Mouse (Mus musculus): ENCODE measurements around the gene Dnaja4. TPM values are rescaled to one million over a fixed set of nuclear protein-coding genes. Genes with fewer than 3 reads are reported as not detected.
A peak's percentile ranks its signal among the peaks of the same experiment; 100 is the strongest.
"Not testable (repeated sequence)": the region's sequence is repeated elsewhere in the genome, so short reads cannot be mapped to it uniquely, and the experiment has no call there.

The Dnaja4 gene
- polyA plus RNA-seq, 1 experiment: 18.2 TPM

GRCm38 (mm10) chr9:54668455-54668854 lies 30.2 kb upstream of the Dnaja4 start:
- Histone ChIP-seq H3K4me1 (ENCODE audit: control insufficient read depth, insufficient read depth, low read length) (no peaks in the 10 kb centered on the region), H3K4me3 (replicated peaks; ENCODE audit: extremely low read depth, low read depth, low read length) (no peak overlapping the region)
- no peak for DNase-seq
- WGBS: 63% methylated on average over 4 of the region's 4 CpGs
- TF ChIP-seq POLR2A (IDR thresholded peaks at IDR 0.05; ENCODE audit: borderline replicate concordance, extremely low read depth, low read depth, low read length) (no peak), CTCF (IDR thresholded peaks at IDR 0.05; ENCODE audit: insufficient read depth, low read length) (no peak)

- 67% methylated on average over 3 of the region's 3 CpGs for WGBS
- Histone ChIP-seq H3K4me3 (replicated peaks; ENCODE audit: extremely low read depth, low read depth, low read length) (no peak overlapping the region), H3K4me1 (ENCODE audit: control insufficient read depth, insufficient read depth, low read length) (no peaks in the 10 kb centered on the region)
- DNase-seq: no peak
- TF ChIP-seq CTCF (IDR thresholded peaks at IDR 0.05; ENCODE audit: insufficient read depth, low read length) (no peak), POLR2A (IDR thresholded peaks at IDR 0.05; ENCODE audit: borderline replicate concordance, extremely low read depth, low read depth, low read length) (no peak)
Measured at GRCm38 (mm10) chr9:54671962-54672361, 26.7 kb upstream of the Dnaja4 start.

GRCm38 (mm10) chr9:54673887-54674286 lies 24.8 kb upstream of the Dnaja4 start:
- no peak for DNase-seq
- no peaks in the 10 kb centered on the region for H3K4me1 ChIP-seq (ENCODE audit: control insufficient read depth, insufficient read depth, low read length)
- WGBS: 74% methylated on average over 13 of the region's 13 CpGs
- no peak overlapping the region for H3K4me3 ChIP-seq (replicated peaks; ENCODE audit: extremely low read depth, low read depth, low read length)
- TF ChIP-seq POLR2A (IDR thresholded peaks at IDR 0.05; ENCODE audit: borderline replicate concordance, extremely low read depth, low read depth, low read length): no peak
- no peak for TF ChIP-seq CTCF (IDR thresholded peaks at IDR 0.05; ENCODE audit: insufficient read depth, low read length)

- Histone ChIP-seq H3K4me3 (replicated peaks; ENCODE audit: extremely low read depth, low read depth, low read length) (peak overlapping the region; percentile 50), H3K4me1 (ENCODE audit: control insufficient read depth, insufficient read depth, low read length) (no peaks in the 10 kb centered on the region)
- TF ChIP-seq CTCF (IDR thresholded peaks at IDR 0.05; ENCODE audit: insufficient read depth, low read length): peak; percentile 79
- TF ChIP-seq POLR2A (IDR thresholded peaks at IDR 0.05; ENCODE audit: borderline replicate concordance, extremely low read depth, low read depth, low read length): no peak
- 1% methylated on average over 14 of the region's 14 CpGs for WGBS
- DNase-seq: peak; percentile 71
Measured at GRCm38 (mm10) chr9:54676531-54676986, 22.1 kb upstream of the Dnaja4 start.

DNA sequence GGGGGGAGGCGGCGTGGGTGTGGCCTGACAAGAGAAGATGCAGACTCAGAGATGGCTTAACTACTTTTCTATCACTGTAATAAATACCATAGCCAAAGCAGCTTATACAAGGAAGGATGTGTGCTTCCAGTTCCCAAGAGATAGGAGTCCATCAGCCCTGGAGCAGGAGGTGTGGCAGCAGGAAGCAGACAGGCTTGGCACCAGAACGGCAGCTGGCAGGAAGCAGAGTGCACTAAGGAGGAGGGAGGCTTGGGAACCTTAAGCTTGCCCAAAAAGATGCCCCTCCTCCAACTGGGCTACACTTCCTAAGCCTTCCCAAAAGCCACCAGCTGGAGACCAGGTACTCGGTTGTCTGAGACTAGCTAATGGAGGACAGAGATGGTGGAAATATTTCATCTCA lies 15.8 kb upstream of the Dnaja4 start:
- no peak for DNase-seq
- TF ChIP-seq POLR2A (IDR thresholded peaks at IDR 0.05; ENCODE audit: borderline replicate concordance, extremely low read depth, low read depth, low read length) (no peak), CTCF (IDR thresholded peaks at IDR 0.05; ENCODE audit: insufficient read depth, low read length) (no peak)
- Histone ChIP-seq H3K4me3 (replicated peaks; ENCODE audit: extremely low read depth, low read depth, low read length) (no peak overlapping the region), H3K4me1 (ENCODE audit: control insufficient read depth, insufficient read depth, low read length) (no peaks in the 10 kb centered on the region)
- WGBS: 43% methylated on average over 4 of the region's 4 CpGs

DNA sequence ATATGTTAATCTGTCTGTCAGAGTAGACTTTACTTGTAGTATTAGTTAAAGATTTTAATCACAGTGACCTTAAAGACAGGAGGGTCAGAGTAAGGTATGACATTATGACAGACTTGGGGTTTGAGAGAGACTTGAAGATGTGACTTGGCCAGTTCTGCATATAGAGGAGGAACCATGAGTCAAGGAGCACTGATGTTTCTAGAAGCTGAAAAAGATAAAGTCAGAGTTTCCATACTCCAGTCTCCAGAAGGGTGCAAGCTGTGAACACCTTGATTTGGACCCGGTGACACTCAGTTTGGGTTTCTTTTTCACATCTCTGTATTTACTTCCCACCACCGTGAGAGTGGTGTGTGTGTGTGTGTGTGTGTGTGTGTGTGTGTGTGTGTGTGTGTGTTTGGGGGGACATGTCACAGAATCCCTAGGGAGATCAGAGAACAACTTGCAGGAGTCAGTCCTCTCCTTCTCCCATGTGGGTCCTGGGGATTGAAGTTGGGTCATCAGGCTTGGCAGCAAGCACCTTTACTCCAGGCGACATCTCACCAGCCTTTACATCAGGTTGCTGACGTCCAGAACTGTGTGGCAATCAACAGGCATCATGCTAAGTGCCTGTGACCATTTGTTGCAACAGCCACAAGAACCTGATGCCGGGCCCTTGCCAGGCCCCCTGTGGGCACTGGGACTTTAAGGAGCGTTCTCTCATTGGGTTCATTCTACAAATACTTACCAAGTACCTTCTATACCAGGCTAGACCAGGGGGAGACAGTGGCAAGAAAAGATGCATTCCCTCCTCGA lies 14.7 kb upstream of the Dnaja4 start:
- no peak for DNase-seq
- WGBS: 66% methylated on average over 7 of the region's 7 CpGs

GRCm38 (mm10) chr9:54687246-54688236 lies 11.1 kb upstream of the Dnaja4 start:
- no peak for TF ChIP-seq CTCF (IDR thresholded peaks at IDR 0.05; ENCODE audit: insufficient read depth, low read length)
- TF ChIP-seq POLR2A (IDR thresholded peaks at IDR 0.05; ENCODE audit: borderline replicate concordance, extremely low read depth, low read depth, low read length): no peak
- no peak overlapping the region for H3K4me3 ChIP-seq (replicated peaks; ENCODE audit: extremely low read depth, low read depth, low read length)
- no peak for DNase-seq
- 59% methylated on average over 14 of the region's 14 CpGs for WGBS
- H3K4me1 ChIP-seq (ENCODE audit: control insufficient read depth, insufficient read depth, low read length): no peaks in the 10 kb centered on the region; the same call in 1 of the 2 replicates

More for the DNA sequence above, 14.7 kb upstream of the Dnaja4 start:
- Histone ChIP-seq H3K4me1 (ENCODE audit: control insufficient read depth, insufficient read depth, low read length) (no peaks in the 10 kb centered on the region), H3K4me3 (replicated peaks; ENCODE audit: extremely low read depth, low read depth, low read length) (no peak overlapping the region)
- TF ChIP-seq POLR2A (IDR thresholded peaks at IDR 0.05; ENCODE audit: borderline replicate concordance, extremely low read depth, low read depth, low read length) (no peak), CTCF (IDR thresholded peaks at IDR 0.05; ENCODE audit: insufficient read depth, low read length) (no peak)

DNA sequence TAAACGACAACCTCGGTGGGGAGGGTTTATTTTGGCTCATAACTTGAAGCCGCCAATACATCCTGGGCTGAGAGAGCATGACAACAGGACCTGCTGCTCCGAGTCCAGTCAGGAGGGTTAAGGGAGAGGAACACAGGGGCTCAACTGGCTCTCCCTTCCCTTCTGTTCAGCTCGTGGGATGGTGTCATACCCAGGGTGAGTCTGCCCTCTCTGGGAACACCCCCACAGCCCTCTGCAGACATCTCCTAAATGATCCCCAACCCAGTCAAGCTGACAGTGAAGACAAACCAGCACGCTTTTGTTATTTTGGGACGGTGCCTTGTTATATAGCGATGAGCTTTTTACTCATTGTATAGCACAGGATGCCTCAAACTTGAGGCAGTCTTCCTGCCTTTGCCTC lies 9.2 kb upstream of the Dnaja4 start:
- WGBS: 68% methylated on average over 8 of the region's 8 CpGs
- Histone ChIP-seq H3K4me3 (replicated peaks; ENCODE audit: extremely low read depth, low read depth, low read length) (no peak overlapping the region), H3K4me1 (ENCODE audit: control insufficient read depth, insufficient read depth, low read length) (no peaks in the 10 kb centered on the region; the same call in 1 of the 2 replicates)
- no peak for TF ChIP-seq CTCF (IDR thresholded peaks at IDR 0.05; ENCODE audit: insufficient read depth, low read length)
- no peak for TF ChIP-seq POLR2A (IDR thresholded peaks at IDR 0.05; ENCODE audit: borderline replicate concordance, extremely low read depth, low read depth, low read length)
- no peak for DNase-seq

DNA sequence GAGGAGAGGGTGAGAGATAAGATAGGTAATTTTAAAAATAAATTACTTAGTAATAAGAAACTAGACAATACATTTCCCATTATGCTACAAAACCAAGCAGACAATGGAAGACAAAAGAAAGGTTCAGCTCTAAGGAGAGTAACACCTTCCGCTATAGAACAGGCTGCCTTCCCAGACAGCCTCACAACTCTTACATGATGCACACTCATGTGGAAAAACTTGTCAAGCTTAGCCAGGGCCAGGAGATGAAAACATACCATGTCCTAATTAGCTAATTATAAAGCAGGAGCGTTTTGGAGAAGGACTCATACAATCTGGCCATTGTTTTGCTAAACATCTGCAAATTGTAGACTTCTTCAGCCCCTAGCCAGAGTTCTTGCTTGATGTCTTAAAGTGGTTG lies 8.0 kb upstream of the Dnaja4 start:
- not testable (repeated sequence) for DNase-seq; H3K4me3 ChIP-seq (replicated peaks; ENCODE audit: extremely low read depth, low read depth, low read length); H3K4me1 ChIP-seq (ENCODE audit: control insufficient read depth, insufficient read depth, low read length)
- WGBS: 83% methylated on average over 2 of the region's 2 CpGs

DNA sequence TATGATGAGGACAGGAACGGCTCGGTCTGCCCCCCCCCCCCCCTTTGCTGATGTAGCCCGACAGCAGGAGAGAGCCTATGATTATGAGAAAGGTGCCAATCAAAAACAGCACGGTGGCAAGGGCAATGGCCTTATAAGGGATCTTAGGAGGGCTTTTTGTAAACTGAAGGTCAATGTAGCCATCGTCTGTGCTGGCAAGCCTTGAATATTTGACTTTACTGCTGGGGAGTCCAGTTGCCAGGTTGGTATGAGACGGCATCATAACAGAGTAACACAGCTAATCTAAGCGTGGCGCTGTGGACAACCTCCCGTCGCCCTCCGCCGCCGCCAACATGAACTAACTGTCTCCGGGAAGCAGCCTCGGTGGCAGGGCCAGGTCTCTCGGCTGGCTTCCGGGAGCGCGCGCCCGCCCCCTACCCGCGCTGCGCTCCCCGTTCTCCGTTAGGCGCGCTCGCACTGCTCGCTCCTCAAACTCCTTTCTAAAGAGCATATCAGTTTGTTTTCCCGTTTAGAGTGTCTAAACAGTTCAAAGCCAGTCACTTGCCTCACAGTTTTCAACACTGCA lies 7.3 kb upstream of the Dnaja4 start:
- DNase-seq; H3K4me3 ChIP-seq (replicated peaks; ENCODE audit: extremely low read depth, low read depth, low read length): not testable (repeated sequence)

More for the DNA sequence above, 7.3 kb upstream of the Dnaja4 start:
- 4% methylated on average over 31 of the region's 31 CpGs for WGBS
- not testable (repeated sequence) for H3K4me1 ChIP-seq (ENCODE audit: control insufficient read depth, insufficient read depth, low read length)
